Mouse (Mus musculus) neural tube, embryonic 11.5 days (tissue): ENCODE measurements at regions not wholly inside any gene's neighbourhood (a gene's known extent, or its start where the extent isn't known, plus 50 kb on each side); places are given as distances from the start of the nearest gene placed in this dataset.

ENCODE experiments used
- ATAC-seq: fragments of 200-750 bp; cut with Nextera tagmentation; 2 replicates; pipeline ENCODE4 v1.8.0; 2017; ENCODE audit warnings: moderate number of reproducible peaks, mild to moderate bottlenecking, moderate TSS enrichment, moderate library complexity; ENCODE audit not compliant: insufficient read depth, low FRiP score, low TSS enrichment
- DNase-seq: peaks from one replicate; pipeline ENCODE4 v3.0.0-alpha.2; 2015; ENCODE audit warnings: low spot score
- H3K27ac ChIP-seq: fragments of 300-500 bp; sonication (generic); 2 replicates; pipeline ENCODE4 v1.5.1; 2014; ENCODE audit warnings: low read depth, mild to moderate bottlenecking, low read length
- H3K27me3 ChIP-seq: fragments of 300-500 bp; sonication (generic); 2 replicates; pipeline ENCODE4 v1.6.1; 2014; ENCODE audit warnings: mild to moderate bottlenecking, low read length, mixed read lengths; ENCODE audit not compliant: control insufficient read depth, insufficient read depth
- H3K36me3 ChIP-seq: fragments of 300-500 bp; sonication (generic); 2 replicates; pipeline ENCODE4 v1.6.1; 2014; ENCODE audit warnings: mild to moderate bottlenecking, low read length, moderate library complexity, mixed read lengths; ENCODE audit not compliant: control insufficient read depth, insufficient read depth
- H3K4me1 ChIP-seq: fragments of 300-500 bp; sonication (generic); 2 replicates; pipeline ENCODE4 v1.6.1; 2014; ENCODE audit warnings: low read length, mixed read lengths; ENCODE audit not compliant: control insufficient read depth, insufficient read depth
- H3K4me2 ChIP-seq: fragments of 300-500 bp; sonication (generic); 2 replicates; pipeline ENCODE4 v1.6.1; 2014; ENCODE audit warnings: low read depth, mild to moderate bottlenecking, moderate library complexity
- H3K4me3 ChIP-seq: fragments of 300-500 bp; sonication (generic); 2 replicates; pipeline ENCODE4 v1.5.1; 2014; ENCODE audit warnings: low read depth, low read length
- H3K9ac ChIP-seq: fragments of 300-500 bp; sonication (generic); 2 replicates; pipeline ENCODE4 v1.6.1; 2014; ENCODE audit warnings: mild to moderate bottlenecking, low read length
- H3K9me3 ChIP-seq: fragments of 300-500 bp; sonication (generic); 2 replicates; pipeline ENCODE4 v1.6.1; 2016; ENCODE audit warnings: low read length; ENCODE audit not compliant: control insufficient read depth
- WGBS: fragments of 180-500 bp; shearing (Covaris S2); extraction: QIAGEN DNeasy Blood & Tissue Kit; methylation state at CpG from one replicate; pipeline ENCODE4 v1.1.7; 2014; 5-methylcytosine and 5-hydroxymethylcytosine counted together

DNA sequence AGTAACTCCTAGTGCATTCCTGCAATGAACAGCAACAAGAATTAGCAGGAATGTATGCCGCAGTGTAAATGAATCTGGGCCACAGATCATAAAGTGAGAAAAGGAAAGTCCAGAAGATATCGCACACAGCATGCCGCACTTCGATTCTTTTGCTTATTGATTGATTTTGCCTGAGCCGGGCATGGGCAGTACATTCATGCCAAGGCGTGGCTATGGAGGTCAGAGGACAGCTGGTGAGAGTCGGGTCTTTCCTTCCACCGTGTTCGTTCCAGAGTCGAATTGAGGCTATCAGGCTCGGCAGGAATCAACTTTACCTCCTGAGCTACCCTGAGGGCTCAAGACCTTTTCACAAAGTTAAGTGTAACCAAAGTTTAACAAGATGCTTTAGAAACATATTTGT lies 372.3 kb upstream of the Jarid2 start:
- no peak overlapping the region for H3K4me3 ChIP-seq
- H3K4me1 ChIP-seq: no peaks in the 10 kb centered on the region; the same call in 1 of the 2 replicates
- H3K9me3 ChIP-seq: no peaks in the 10 kb centered on the region
- no peaks in the 10 kb centered on the region for H3K27me3 ChIP-seq
- no peak for ATAC-seq
- H3K36me3 ChIP-seq: no peaks in the 10 kb centered on the region
- H3K9ac ChIP-seq: no peak overlapping the region
- no peak overlapping the region for H3K27ac ChIP-seq
- no peak overlapping the region for H3K4me2 ChIP-seq
- 89% methylated on average over 11 of the region's 11 CpGs for WGBS
- no peak for DNase-seq

DNA sequence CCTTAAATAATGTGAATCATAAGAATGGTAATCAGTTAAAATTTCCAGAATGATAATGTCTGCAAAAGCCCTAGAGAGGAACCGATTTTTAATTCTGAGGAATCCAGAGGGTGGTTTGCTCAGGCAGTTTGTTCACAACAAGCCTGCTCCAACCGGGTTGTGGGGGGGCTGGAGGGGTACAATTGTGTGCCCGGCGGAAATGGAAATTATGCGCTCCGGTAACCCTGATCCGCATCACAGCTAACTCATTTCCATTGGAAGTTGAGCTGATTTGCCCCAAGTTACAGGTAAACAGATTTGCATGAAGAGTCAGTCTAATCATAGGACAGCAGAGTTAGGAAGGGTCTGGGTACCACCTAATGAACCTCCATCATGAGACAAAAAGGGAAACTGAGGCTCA lies 369.9 kb upstream of the Jarid2 start:
- no peak for DNase-seq
- Histone ChIP-seq H3K9me3 (no peaks in the 10 kb centered on the region), H3K4me2 (no peak overlapping the region), H3K27ac (no peak overlapping the region), H3K9ac (no peak overlapping the region), H3K4me3 (no peak overlapping the region), H3K36me3 (no peaks in the 10 kb centered on the region), H3K27me3 (no peaks in the 10 kb centered on the region), H3K4me1 (no peaks in the 10 kb centered on the region; the same call in 1 of the 2 replicates)
- no peak for ATAC-seq
- WGBS: 83% methylated on average over 7 of the region's 7 CpGs

DNA sequence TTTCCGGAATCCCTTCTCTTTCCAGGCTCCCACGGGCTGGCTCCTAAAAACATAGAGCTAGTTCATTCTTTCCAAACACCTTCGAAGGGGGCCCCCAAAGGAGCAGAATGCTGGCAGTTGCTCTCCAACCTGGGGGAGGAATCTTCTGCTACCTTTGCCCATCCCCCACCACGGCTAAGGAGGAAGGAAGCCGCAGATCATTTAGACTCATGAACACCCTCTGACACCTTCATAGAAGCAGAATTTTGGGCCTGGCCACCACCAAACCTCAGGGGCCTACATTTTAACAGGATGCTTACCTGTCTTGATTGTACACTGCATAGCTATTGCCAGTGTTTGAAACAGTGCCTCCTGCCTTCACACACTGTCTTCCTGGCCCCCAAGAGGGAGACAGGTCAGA lies 369.3 kb upstream of the Jarid2 start:
- Histone ChIP-seq H3K4me3 (no peak overlapping the region), H3K27me3 (no peaks in the 10 kb centered on the region), H3K4me2 (no peak overlapping the region), H3K9ac (no peak overlapping the region), H3K27ac (no peak overlapping the region), H3K4me1 (no peaks in the 10 kb centered on the region; the same call in 1 of the 2 replicates), H3K36me3 (no peaks in the 10 kb centered on the region), H3K9me3 (no peaks in the 10 kb centered on the region)
- no peak for ATAC-seq
- WGBS: 81% methylated on average over 5 of the region's 5 CpGs
- no peak for DNase-seq

- no peak for DNase-seq
- Histone ChIP-seq H3K27me3 (no peaks in the 10 kb centered on the region), H3K4me3 (no peak overlapping the region), H3K4me1 (no peaks in the 10 kb centered on the region; the same call in 1 of the 2 replicates), H3K9me3 (no peaks in the 10 kb centered on the region), H3K27ac (no peak overlapping the region), H3K36me3 (no peaks in the 10 kb centered on the region), H3K4me2 (no peak overlapping the region), H3K9ac (no peak overlapping the region)
- WGBS: 79% methylated on average over 15 of the region's 15 CpGs
- ATAC-seq: no peak
Measured at GRCm38 (mm10) chr13:44360725-44361290, 368.5 kb upstream of the Jarid2 start.

DNA sequence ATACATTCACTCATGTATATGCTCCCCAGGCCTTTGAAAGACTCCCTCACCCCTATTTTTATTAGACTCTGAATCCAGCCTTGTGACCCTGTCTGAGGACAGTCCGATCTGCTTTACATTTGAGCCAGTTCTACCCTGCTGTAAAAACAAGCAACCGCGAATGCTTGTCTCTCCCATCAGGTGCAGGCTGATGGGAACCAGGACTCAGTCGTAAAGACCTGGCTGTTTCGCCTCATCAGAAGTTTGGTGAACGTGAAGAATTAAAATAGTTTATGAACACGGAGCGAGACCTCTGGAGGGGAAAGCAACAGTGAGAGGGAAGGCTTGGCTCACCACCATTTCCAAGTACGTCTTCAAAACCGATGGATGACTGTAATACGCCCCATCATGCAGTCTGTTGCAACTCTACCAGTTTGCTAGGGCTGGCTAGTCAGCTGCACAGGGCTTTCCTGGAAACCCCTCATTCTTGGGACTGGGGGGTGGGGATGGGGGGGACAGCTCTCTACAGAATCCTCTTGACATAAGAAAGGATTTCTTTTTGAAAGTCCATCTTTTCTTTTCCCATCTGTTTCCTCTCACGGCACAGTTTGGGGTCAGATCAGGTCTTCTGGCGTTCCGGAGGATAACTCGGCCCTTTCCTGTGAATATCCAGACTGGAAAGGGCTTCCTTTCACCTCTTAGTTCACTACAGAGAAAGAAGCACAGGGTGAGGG lies 366.8 kb upstream of the Jarid2 start:
- Histone ChIP-seq H3K4me2 (no peak overlapping the region), H3K36me3 (no peaks in the 10 kb centered on the region), H3K4me1 (no peaks in the 10 kb centered on the region; the same call in 1 of the 2 replicates), H3K4me3 (no peak overlapping the region), H3K27me3 (no peaks in the 10 kb centered on the region), H3K27ac (no peak overlapping the region), H3K9ac (no peak overlapping the region), H3K9me3 (no peaks in the 10 kb centered on the region)
- no peak for DNase-seq
- no peak for ATAC-seq
- WGBS: 50% methylated on average over 15 of the region's 15 CpGs

GRCm38 (mm10) chr13:44363016-44363415 lies 366.3 kb upstream of the Jarid2 start:
- WGBS: 10% methylated on average over 2 of the region's 2 CpGs
- DNase-seq (no peak), ATAC-seq (no peak)
- Histone ChIP-seq H3K4me3 (no peak overlapping the region), H3K27ac (no peak overlapping the region), H3K4me2 (no peak overlapping the region), H3K9me3 (no peaks in the 10 kb centered on the region), H3K9ac (no peak overlapping the region), H3K36me3 (no peaks in the 10 kb centered on the region), H3K4me1 (no peaks in the 10 kb centered on the region; the same call in 1 of the 2 replicates), H3K27me3 (no peaks in the 10 kb centered on the region)

DNA sequence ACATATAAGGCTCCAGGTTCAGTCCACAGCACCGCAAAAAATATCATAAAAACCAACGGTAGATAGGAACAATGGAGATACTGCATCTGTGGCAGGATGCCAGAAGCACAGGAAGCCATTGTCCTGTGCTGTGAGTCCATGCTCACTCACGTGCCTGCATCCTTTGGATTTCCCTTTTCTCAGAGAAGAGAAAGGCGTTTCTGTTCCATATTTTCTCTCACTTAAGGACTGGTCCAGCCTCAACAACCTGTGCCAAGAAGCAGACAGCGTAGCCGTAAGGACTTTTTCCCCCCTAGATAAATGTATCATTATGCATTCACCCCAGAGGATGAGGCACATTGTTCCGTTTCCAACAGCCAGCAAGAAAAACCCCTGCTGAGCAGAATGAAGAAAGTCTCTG lies 360.0 kb upstream of the Jarid2 start:
- Histone ChIP-seq H3K27me3 (no peaks in the 10 kb centered on the region), H3K4me3 (no peak overlapping the region), H3K4me2 (no peak overlapping the region), H3K9ac (no peak overlapping the region), H3K4me1 (no peaks in the 10 kb centered on the region), H3K27ac (no peak overlapping the region), H3K36me3 (no peaks in the 10 kb centered on the region), H3K9me3 (no peaks in the 10 kb centered on the region)
- no peak for ATAC-seq
- WGBS: 64% methylated on average over 7 of the region's 7 CpGs
- no peak for DNase-seq

- Histone ChIP-seq H3K9ac (no peak overlapping the region), H3K4me2 (no peak overlapping the region)
- WGBS: 90% methylated on average over 6 of the region's 6 CpGs
Measured at GRCm38 (mm10) chr13:44372361-44372877, 356.9 kb upstream of the Jarid2 start.

More at GRCm38 (mm10) chr13:44372361-44372877, 356.9 kb upstream of the Jarid2 start:
- Histone ChIP-seq H3K4me1 (peaks cover 6% of the 10 kb centered on the region), H3K27me3 (no peaks in the 10 kb centered on the region), H3K9me3 (no peaks in the 10 kb centered on the region), H3K36me3 (no peaks in the 10 kb centered on the region), H3K4me3 (no peak overlapping the region), H3K27ac (no peak overlapping the region)
- ATAC-seq (no peak), DNase-seq (no peak)
